Mouse (Mus musculus) neural tube, embryonic 12.5 days (tissue): ENCODE results near the gene Rab7. TPM values are rescaled to one million over a fixed set of nuclear protein-coding genes. Genes with fewer than 3 reads are reported as not detected.
A peak's percentile ranks its signal among the peaks of the same experiment; 100 is the strongest.
"Not testable (repeated sequence)": the region's sequence is repeated elsewhere in the genome, so short reads cannot be mapped to it uniquely, and the experiment has no call there.

Experiments used
- ATAC-seq: fragments of 200-750 bp; cut with Nextera tagmentation; 2 replicates; pipeline ENCODE4 v1.8.0; 2017; ENCODE audit warnings: low read depth, mild to moderate bottlenecking, moderate TSS enrichment, moderate library complexity; ENCODE audit not compliant: low FRiP score
- H3K27ac ChIP-seq: fragments of 300-500 bp; sonication (generic); 2 replicates; pipeline ENCODE4 v1.5.1; 2016
- H3K27me3 ChIP-seq: fragments of 300-500 bp; sonication (generic); replicated peaks from 2 replicates; pipeline ENCODE4 v1.6.1; 2016; ENCODE audit warnings: mild to moderate bottlenecking
- H3K36me3 ChIP-seq: fragments of 300-500 bp; sonication (generic); 2 replicates; pipeline ENCODE4 v1.6.1; 2016; ENCODE audit warnings: mild to moderate bottlenecking
- H3K4me1 ChIP-seq: fragments of 300-500 bp; sonication (generic); 2 replicates; pipeline ENCODE4 v1.6.1; 2016
- H3K4me2 ChIP-seq: fragments of 300-500 bp; sonication (generic); replicated peaks from 2 replicates; pipeline ENCODE4 v1.6.1; 2016; ENCODE audit warnings: mild to moderate bottlenecking
- H3K4me3 ChIP-seq: fragments of 300-500 bp; sonication (generic); 2 replicates; pipeline ENCODE4 v1.5.1; 2016
- H3K9ac ChIP-seq: fragments of 300-500 bp; sonication (generic); 2 replicates; pipeline ENCODE4 v1.6.1; 2016; ENCODE audit warnings: mild to moderate bottlenecking
- H3K9me3 ChIP-seq: fragments of 300-500 bp; sonication (generic); 2 replicates; pipeline ENCODE4 v1.6.1; 2016; ENCODE audit warnings: mild to moderate bottlenecking
- WGBS: fragments of 180-500 bp; shearing (Covaris S2); methylation state at CpG from one replicate; pipeline ENCODE4 v1.1.7; 2016; 5-methylcytosine and 5-hydroxymethylcytosine counted together
- polyA plus RNA-seq: library from polyadenylated mRNA; unstranded; fragments of >200 nt; fragmentation: Nextera tagmentation; extraction: Ambion mirVana; gene quantifications from 2 replicates; pipeline ENCODE4 v1.2.1, GENCODE M21; 2016

Gene Rab7
- polyA plus RNA-seq, 1 experiment from 2014 or later = 251 TPM

DNA sequence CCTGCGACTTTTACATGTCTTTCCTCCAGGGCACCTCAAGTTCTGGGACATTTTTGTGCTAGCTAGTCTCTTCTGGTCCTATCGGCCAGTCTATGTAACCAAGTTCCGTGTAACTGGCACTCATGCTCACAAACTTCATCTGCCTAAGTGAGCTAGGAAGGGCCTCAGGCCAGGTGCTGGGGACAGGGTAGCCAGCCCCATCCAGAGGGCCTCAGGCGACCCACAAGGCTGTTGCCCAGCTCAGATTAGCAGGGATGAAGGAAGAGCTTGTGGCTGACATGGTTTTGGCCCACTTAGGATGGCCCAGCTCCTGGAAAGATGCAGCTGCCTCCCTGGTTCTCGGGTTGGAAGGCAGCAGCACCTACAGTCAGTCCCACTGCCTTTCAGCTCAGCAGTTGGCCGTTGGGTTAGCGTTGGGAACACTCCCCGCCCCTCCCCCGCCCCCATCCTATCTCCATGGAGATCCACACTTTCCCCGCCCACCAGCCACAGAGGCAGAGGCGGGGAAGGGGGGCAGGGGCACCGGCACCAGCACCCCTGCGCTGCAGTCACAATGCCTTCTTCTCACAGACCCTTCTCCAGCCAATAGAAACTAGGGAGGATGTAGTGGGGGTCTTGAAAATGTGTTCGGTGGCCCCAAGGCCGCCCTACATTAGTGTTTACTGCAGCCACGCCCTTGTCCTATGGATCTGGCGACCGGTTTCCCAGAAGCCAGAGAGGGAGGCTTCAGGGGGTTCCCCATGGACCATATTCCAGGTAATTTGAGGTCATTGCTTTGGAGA is 51.1 kb downstream of the Rab7 start:
- 6% methylated on average over 18 of the region's 18 CpGs for WGBS
- peaks cover 3% of the 10 kb centered on the region for H3K36me3 ChIP-seq
- H3K27ac ChIP-seq = peak overlapping the region; percentile 57
- H3K4me2 ChIP-seq = peak overlapping the region; percentile 65
- peak overlapping the region; percentile 39 for H3K9ac ChIP-seq
- no peaks in the 10 kb centered on the region for H3K27me3 ChIP-seq
- H3K4me1 ChIP-seq = peaks cover 28% of the 10 kb centered on the region
- no peaks in the 10 kb centered on the region for H3K9me3 ChIP-seq
- peak; percentile 88 for ATAC-seq
- H3K4me3 ChIP-seq = peak overlapping the region; percentile 25

GRCm38 (mm10) chr6:87992733-87993132 is 52.3 kb downstream of the Rab7 start:
- H3K27ac ChIP-seq = no peak overlapping the region

DNA sequence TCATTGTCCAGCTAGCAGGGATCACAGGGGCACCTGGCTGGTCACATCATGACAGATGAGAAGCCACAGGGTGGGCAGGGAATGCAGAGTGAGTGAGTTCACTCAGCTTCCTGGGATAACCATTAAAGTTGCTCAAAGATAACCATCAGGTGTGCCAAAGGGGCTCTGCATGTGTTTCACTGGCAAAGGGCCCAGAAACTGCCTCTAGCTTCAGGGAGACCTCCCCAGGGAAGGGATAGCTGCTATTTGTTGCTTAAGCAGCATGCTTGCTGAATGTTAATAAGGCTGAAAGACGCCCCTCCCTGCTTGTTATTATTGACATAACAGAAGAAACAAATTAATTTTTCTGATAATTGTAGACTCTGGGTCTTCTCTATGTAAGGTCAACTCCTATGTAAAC is 53.2 kb downstream of the Rab7 start:
- 48% methylated on average over 1 of the region's 1 CpGs for WGBS
- Histone ChIP-seq H3K9ac (no peak overlapping the region), H3K4me3 (no peak overlapping the region), H3K4me2 (no peak overlapping the region), H3K27ac (no peak overlapping the region), H3K36me3 (peaks cover 11% of the 10 kb centered on the region; the same call in 1 of the 2 replicates), H3K4me1 (peaks cover 28% of the 10 kb centered on the region), H3K27me3 (no peaks in the 10 kb centered on the region), H3K9me3 (no peaks in the 10 kb centered on the region)
- no peak for ATAC-seq

More at GRCm38 (mm10) chr6:87992733-87993132, 52.3 kb downstream of the Rab7 start:
- H3K27me3 ChIP-seq = no peaks in the 10 kb centered on the region
- peaks cover 28% of the 10 kb centered on the region for H3K4me1 ChIP-seq
- H3K4me3 ChIP-seq = no peak overlapping the region
- no peak overlapping the region for H3K4me2 ChIP-seq
- ATAC-seq = no peak
- no peaks in the 10 kb centered on the region for H3K9me3 ChIP-seq
- 10% methylated on average over 6 of the region's 6 CpGs for WGBS
- no peak overlapping the region for H3K9ac ChIP-seq
- peaks cover 7% of the 10 kb centered on the region; the same call in 1 of the 2 replicates for H3K36me3 ChIP-seq

DNA sequence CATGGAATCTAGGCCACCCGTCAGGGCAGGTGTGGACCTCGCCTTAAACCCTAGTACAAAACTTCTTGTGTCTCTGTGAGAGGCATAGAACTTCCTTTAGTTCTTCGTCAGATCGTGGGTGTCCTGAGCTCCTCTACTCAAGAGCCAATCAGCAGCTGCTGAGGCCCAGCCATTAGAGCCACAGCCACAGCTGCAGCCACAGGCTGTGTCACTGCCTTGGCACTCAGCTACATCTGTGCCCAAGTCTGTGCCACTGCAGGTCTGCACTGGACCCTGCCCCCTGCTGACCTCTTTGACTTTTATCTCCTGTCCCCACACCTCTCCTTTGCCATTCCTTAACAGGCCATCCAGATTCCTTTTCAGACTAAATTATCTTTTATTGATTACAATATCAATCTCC is 53.9 kb downstream of the Rab7 start:
- H3K4me3 ChIP-seq = no peak overlapping the region
- H3K27me3 ChIP-seq = no peaks in the 10 kb centered on the region
- ATAC-seq = no peak
- no peak overlapping the region for H3K27ac ChIP-seq
- 67% methylated on average over 4 of the region's 4 CpGs for WGBS
- peaks cover 10% of the 10 kb centered on the region for H3K36me3 ChIP-seq
- no peak overlapping the region for H3K9ac ChIP-seq
- no peak overlapping the region for H3K4me2 ChIP-seq
- peaks cover 28% of the 10 kb centered on the region for H3K4me1 ChIP-seq
- H3K9me3 ChIP-seq = no peaks in the 10 kb centered on the region

GRCm38 (mm10) chr6:87982506-87982905 is 62.6 kb downstream of the Rab7 start:
- no peak overlapping the region for H3K27ac ChIP-seq
- 69% methylated on average over 9 of the region's 9 CpGs for WGBS
- no peak for ATAC-seq
- peaks cover 25% of the 10 kb centered on the region for H3K36me3 ChIP-seq
- H3K9me3 ChIP-seq = no peaks in the 10 kb centered on the region
- H3K4me2 ChIP-seq = peak overlapping the region; percentile 86
- H3K27me3 ChIP-seq = no peaks in the 10 kb centered on the region
- peak overlapping the region; percentile 97 for H3K4me3 ChIP-seq
- H3K4me1 ChIP-seq = peaks cover 17% of the 10 kb centered on the region
- H3K9ac ChIP-seq = 0 out of 2 replicates have a peak overlapping the region, but pooled peaks have one; percentile 97

DNA sequence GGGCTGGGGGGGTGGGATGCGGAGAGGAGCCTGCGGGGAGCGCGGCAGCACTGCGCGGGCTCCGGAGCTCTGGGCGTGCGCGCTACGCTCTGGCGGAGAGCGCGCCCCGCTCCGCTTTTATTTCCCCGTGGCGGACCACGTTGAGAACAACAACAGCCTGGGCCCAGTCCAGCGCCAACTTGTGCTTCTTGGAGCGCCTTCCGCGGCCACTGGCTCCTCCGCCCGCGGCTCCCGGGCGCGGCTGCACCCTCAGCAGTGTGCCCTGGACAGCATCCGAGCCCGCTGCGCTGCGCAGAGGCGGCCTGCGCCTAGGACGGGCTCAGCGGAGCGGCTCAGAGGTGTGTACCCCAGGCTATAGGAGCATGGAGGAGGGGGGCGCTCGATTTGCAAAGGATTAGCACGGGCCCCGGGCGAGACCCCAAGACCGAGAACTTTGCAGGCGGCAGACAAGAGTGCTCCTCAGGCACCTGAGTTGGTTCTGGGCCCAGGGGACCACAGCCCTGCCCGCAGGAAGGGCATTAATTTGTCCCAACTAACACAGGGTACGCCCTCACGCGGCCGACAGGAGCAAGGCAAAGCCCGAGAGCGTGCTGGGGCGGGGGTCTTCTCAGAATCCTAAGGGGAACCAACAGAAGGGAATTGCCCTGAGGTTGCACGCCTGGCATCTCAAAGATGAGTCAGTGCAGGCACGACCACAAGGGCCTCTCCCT is 63.4 kb downstream of the Rab7 start, which contains the start of gene H1fx:
Gene H1fx, minus strand, starts transcription at position 91 of the 710 bp plus-strand sequence.
- peaks cover 21% of the 10 kb centered on the region for H3K36me3 ChIP-seq
- no peaks in the 10 kb centered on the region for H3K9me3 ChIP-seq
- no peaks in the 10 kb centered on the region for H3K27me3 ChIP-seq
- peak within 1 kb of the TSS; percentile 97 for H3K9ac ChIP-seq
- peak within 1 kb of the TSS; percentile 82 for H3K27ac ChIP-seq
- WGBS = under 1% methylated on average over 55 of the region's 55 CpGs
- peaks cover 17% of the 10 kb centered on the region for H3K4me1 ChIP-seq
- peak within 1 kb of the TSS; percentile 97 for H3K4me3 ChIP-seq
- peak within 1 kb of the TSS; percentile 86 for H3K4me2 ChIP-seq
- peak; percentile 77 for ATAC-seq

DNA sequence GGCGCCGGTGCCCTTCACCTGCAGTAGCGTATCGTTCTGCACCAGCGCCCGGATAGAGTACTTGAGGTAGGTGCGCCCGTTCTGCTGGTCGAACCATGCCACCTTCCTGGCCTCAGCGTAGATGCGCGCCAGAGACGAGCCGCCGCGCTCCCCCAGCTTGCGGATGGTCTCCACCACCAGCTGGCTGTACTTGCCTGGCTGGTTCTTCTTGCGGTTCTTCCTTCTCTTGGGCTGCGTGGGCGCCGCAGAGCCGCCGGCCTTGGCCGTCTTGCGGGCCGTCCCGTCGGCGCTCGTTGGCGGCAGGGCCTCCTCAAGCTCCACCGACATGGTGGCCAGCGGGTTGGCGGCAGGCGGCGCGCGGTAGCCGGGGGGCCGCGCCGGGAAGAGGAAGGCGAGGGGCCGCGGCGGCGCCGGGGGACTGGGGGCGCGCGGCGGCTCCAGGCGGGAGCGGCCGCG is 64.0 kb downstream of the Rab7 start:
- Histone ChIP-seq H3K4me2 (peak overlapping the region; percentile 86), H3K4me1 (peaks cover 17% of the 10 kb centered on the region), H3K4me3 (peak overlapping the region; percentile 97), H3K9me3 (no peaks in the 10 kb centered on the region), H3K27ac (peak overlapping the region; percentile 82), H3K36me3 (peaks cover 17% of the 10 kb centered on the region), H3K27me3 (no peaks in the 10 kb centered on the region), H3K9ac (peak overlapping the region; percentile 97)
- peak; percentile 60 for ATAC-seq
- WGBS = under 1% methylated on average over 46 of the region's 56 CpGs

DNA sequence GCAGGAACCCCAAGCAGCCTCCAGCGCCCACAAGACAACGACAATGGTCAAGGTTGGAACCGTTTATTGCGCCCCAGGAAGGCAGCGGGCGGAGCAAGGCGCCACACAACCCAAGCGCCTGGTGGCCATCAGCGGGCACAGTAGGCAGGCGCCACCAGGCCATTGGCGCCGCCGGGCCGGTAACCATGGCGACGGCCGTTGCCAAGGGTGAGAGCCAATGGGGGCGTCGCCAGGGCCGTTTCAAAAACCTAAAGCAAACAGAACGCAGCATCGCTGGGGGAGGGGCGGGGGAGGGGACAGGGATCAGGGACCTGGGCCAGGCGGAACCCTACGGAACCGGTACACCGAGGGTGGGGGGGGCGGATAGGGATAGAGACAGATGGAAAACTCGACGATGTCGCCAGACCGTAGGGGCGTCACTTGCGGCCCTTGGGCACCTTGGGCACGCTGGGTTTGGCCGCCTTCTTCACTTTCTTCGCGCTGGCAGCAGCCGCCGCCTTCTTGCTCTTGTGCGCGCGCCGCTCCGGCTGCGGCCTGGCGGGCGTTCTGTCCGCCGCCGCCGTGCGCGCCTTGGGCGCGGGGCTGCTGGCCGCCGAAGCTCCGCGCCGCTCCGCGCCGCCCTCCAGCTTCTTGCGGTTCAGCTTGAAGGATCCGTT is 64.6 kb downstream of the Rab7 start:
- no peaks in the 10 kb centered on the region for H3K9me3 ChIP-seq
- under 1% methylated on average over 64 of the region's 66 CpGs for WGBS
- H3K4me2 ChIP-seq = peak overlapping the region; percentile 86
- H3K4me3 ChIP-seq = peak overlapping the region; percentile 97
- no peaks in the 10 kb centered on the region for H3K27me3 ChIP-seq
- peaks cover 16% of the 10 kb centered on the region for H3K36me3 ChIP-seq
- peak overlapping the region; percentile 82 for H3K27ac ChIP-seq
- peak overlapping the region; percentile 97 for H3K9ac ChIP-seq
- peaks cover 17% of the 10 kb centered on the region for H3K4me1 ChIP-seq
- peak; percentile 88 for ATAC-seq

DNA sequence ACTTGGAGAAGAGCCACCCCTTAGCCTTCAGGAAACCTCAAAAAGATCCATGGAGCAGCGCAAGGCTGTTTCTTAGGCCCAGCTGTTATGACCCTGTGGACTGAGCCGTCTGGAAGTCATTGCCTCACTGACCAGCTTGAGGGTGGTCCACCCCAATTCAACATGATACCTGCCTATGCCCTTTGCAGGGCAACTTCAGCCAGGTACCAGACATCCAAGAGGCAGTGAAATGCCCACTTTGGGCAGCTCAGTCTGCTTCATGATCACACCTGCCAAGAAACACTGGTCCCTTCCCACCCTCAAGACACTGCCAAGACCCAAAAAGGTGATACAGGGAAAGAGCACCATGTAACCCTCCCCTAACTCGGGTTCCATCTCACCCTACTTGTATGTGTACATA is 65.3 kb downstream of the Rab7 start:
- Histone ChIP-seq H3K4me3 (peak overlapping the region; percentile 97), H3K4me2 (peak overlapping the region; percentile 86), H3K36me3 (peaks cover 11% of the 10 kb centered on the region), H3K9me3 (no peaks in the 10 kb centered on the region), H3K27ac (no peak overlapping the region; the same call in 1 of the 2 replicates), H3K4me1 (peaks cover 17% of the 10 kb centered on the region), H3K27me3 (no peaks in the 10 kb centered on the region), H3K9ac (peak overlapping the region; percentile 97)
- no peak for ATAC-seq
- 67% methylated on average over 3 of the region's 3 CpGs for WGBS

GRCm38 (mm10) chr6:87970041-87970440 is 75.0 kb downstream of the Rab7 start:
- H3K4me2 ChIP-seq = no peak overlapping the region
- no peaks in the 10 kb centered on the region for H3K36me3 ChIP-seq
- H3K9me3 ChIP-seq = no peaks in the 10 kb centered on the region
- WGBS = 36% methylated on average over 2 of the region's 2 CpGs
- peaks cover 3% of the 10 kb centered on the region; the same call in 1 of the 2 replicates for H3K27me3 ChIP-seq
- H3K4me1 ChIP-seq = no peaks in the 10 kb centered on the region
- H3K4me3 ChIP-seq = no peak overlapping the region
- H3K27ac ChIP-seq = no peak overlapping the region
- no peak overlapping the region for H3K9ac ChIP-seq
- no peak for ATAC-seq

- peaks cover 16% of the 10 kb centered on the region for H3K9me3 ChIP-seq
- H3K36me3 ChIP-seq, ATAC-seq, H3K4me1 ChIP-seq, H3K4me2 ChIP-seq, H3K27me3 ChIP-seq, H3K27ac ChIP-seq, H3K9ac ChIP-seq, H3K4me3 ChIP-seq: not testable (repeated sequence)
- 63% methylated on average over 4 of the region's 4 CpGs for WGBS
These were observed 82.6 kb downstream of the Rab7 start for GRCm38 (mm10) chr6:87962457-87962856.
